Mouse (Mus musculus): Measurements from ENCODE around the gene Josd2.

DNA sequence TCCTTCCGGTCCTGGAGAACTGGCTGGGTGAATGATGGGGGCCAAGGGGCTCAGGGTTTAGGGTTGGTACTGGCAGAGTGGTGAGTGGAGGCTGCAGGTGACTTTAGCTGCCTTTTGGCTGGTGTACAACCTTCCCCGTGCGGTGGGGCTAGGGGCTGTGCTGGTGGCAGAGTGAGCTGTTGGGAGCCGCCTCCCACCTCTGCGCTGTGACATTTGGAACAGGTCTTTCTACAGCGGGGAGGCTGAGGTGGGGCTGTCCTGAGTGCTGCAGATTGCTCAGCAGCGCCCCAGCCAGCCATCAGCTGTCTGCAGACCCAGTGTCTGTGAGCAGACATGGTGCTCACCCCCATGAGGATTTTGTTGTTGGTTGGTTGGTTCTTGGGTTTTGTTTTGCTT is 22.3 kb upstream of the Josd2 start:
- TF ChIP-seq CTCF (IDR thresholded peaks at IDR 0.05; ENCODE audit: extremely low read depth, insufficient read depth, insufficient read length, insufficient replicate concordance) (no peak), POLR2A (IDR thresholded peaks at IDR 0.05; ENCODE audit: low read depth, low read length) (no peak)

All from spleen, adult 2 months (tissue).